Mouse (Mus musculus): ENCODE measurements around the gene Psmd7.

DNA sequence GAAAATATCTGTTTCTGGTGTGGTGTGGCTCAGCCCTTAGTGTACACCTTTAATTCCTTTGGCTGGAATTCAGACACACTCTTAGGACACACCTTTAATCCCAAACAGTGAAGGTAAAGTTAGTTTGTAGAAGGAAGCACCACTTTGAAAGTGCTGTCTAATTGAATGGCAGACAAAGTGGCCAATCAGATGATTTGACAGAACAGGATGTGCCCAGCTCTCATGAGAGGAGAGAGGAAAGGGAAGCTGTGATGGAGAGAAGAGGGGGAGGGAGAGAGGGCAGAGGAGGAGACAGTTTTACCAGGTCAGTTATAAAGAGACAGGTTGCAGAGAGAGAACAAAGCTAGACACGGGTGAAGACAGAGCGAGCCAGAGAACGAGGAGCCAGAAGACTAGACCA, 13.5 kb downstream of the Psmd7 start:
- TF ChIP-seq CTCF (IDR thresholded peaks at IDR 0.05; ENCODE audit: borderline replicate concordance, control insufficient read depth, extremely low read depth, insufficient read depth, low read length, poor library complexity) (no peak), POLR2A (IDR thresholded peaks at IDR 0.05; ENCODE audit: control insufficient read depth, extremely low read depth, insufficient read depth, low read length, poor library complexity) (no peak)
